Mouse (Mus musculus): ENCODE data around the gene Mrps27.

Mrps27 gene

GRCm38 (mm10) chr13:99440228-99440627 lies 95.6 kb downstream of the Mrps27 start:
- DNase-seq (ENCODE audit: low spot score in 2 of 2): no peak

- DNase-seq (ENCODE audit: low spot score in 2 of 2): no peak
These were observed 97.3 kb downstream of the Mrps27 start for GRCm38 (mm10) chr13:99441700-99442433.

GRCm38 (mm10) chr13:99442434-99443249 lies 98.1 kb downstream of the Mrps27 start:
- no peak for DNase-seq (ENCODE audit: low spot score in 2 of 2)

GRCm38 (mm10) chr13:99443484-99444175 lies 99.0 kb downstream of the Mrps27 start:
- DNase-seq (ENCODE audit: low spot score in 2 of 2): no peak

GRCm38 (mm10) chr13:99444431-99444871 lies 99.9 kb downstream of the Mrps27 start:
- no peak for DNase-seq (ENCODE audit: low spot score in 2 of 2)

- no peak for DNase-seq (ENCODE audit: low spot score in 2 of 2)
These were observed 100.3 kb downstream of the Mrps27 start for GRCm38 (mm10) chr13:99444880-99445279.

- no peak for DNase-seq (ENCODE audit: low spot score in 2 of 2)
These were observed 102.4 kb downstream of the Mrps27 start for GRCm38 (mm10) chr13:99447002-99447401.

- no peak for DNase-seq (ENCODE audit: low spot score in 2 of 2)
These were observed 103.0 kb downstream of the Mrps27 start for GRCm38 (mm10) chr13:99447403-99448199.

- DNase-seq (ENCODE audit: low spot score in 2 of 2): no peak
These were observed 103.7 kb downstream of the Mrps27 start for GRCm38 (mm10) chr13:99448278-99448677.

- DNase-seq (ENCODE audit: low spot score in 2 of 2): no peak
These were observed 105.0 kb downstream of the Mrps27 start for GRCm38 (mm10) chr13:99449547-99449946.

- DNase-seq (ENCODE audit: low spot score in 2 of 2): no peak
These were observed 106.2 kb downstream of the Mrps27 start for GRCm38 (mm10) chr13:99450766-99451165.

- no peak for DNase-seq (ENCODE audit: low spot score in 2 of 2)
These were observed 106.7 kb downstream of the Mrps27 start for GRCm38 (mm10) chr13:99451276-99451675.

- no peak for DNase-seq (ENCODE audit: low spot score in 2 of 2)
These were observed 107.9 kb downstream of the Mrps27 start for GRCm38 (mm10) chr13:99452444-99452843.

- no peak for DNase-seq (ENCODE audit: low spot score in 2 of 2)
These were observed 110.4 kb downstream of the Mrps27 start for GRCm38 (mm10) chr13:99454977-99455376.

GRCm38 (mm10) chr13:99458658-99459386 lies 114.2 kb downstream of the Mrps27 start:
- no peak for DNase-seq (ENCODE audit: low spot score in 2 of 2)

GRCm38 (mm10) chr13:99459612-99460011 lies 115.0 kb downstream of the Mrps27 start:
- no peak for DNase-seq (ENCODE audit: low spot score in 2 of 2)

- no peak for DNase-seq (ENCODE audit: low spot score in 2 of 2)
These were observed 117.3 kb downstream of the Mrps27 start for GRCm38 (mm10) chr13:99461886-99462285.

- no peak for DNase-seq (ENCODE audit: low spot score in 2 of 2)
These were observed 120.0 kb downstream of the Mrps27 start for GRCm38 (mm10) chr13:99464551-99464950.

Measured in spleen, postnatal 36 days (tissue).